Mouse (Mus musculus) embryonic fibroblast, embryonic 13.5 days (primary cell): ENCODE measurements around the gene Tex14.

Experiments
- CTCF ChIP-seq: IDR thresholded peaks from 2 replicates; pipeline ENCODE4 v1.5.1; 2011; ENCODE audit warnings: mild to moderate bottlenecking, control low read depth, low read length, moderate library complexity, borderline replicate concordance; ENCODE audit not compliant: insufficient read depth
- POLR2A ChIP-seq: IDR thresholded peaks from 2 replicates; pipeline ENCODE4 v1.6.1; 2011; ENCODE audit warnings: low read depth, mild to moderate bottlenecking, control low read depth, low read length, moderate library complexity

GRCm38 (mm10) chr11:87596492-87596891, 191.6 kb downstream of the Tex14 start:
- no peak for TF ChIP-seq CTCF
- TF ChIP-seq POLR2A: no peak
